Mouse (Mus musculus) CH12F3 (cell line): ENCODE results near the gene Zfp160.
"Not testable (repeated sequence)": the region's sequence is repeated elsewhere in the genome, so short reads cannot be mapped to it uniquely, and the experiment has no call there.

Experiments used
- in situ Hi-C: fragments of 300-500 bp; cut with MboI; formaldehyde crosslinking; loops from 2 replicates; pipeline ENCODE4 v1.14.3; 2020; ENCODE audit warnings: low sequenced_read_pairs

Gene Zfp160

GRCm38 (mm10) chr17:21008382-21009331 lies at the start of gene Zfp160:
Zfp160 (plus strand) TSS chr17:21008903.
- in situ Hi-C loops, result no loop called here

GRCm38 (mm10) chr17:20960386-20960785 lies 48.3 kb upstream of the Zfp160 start:
- in situ Hi-C loops, result no loop called here

- in situ Hi-C loops, result no loop called here
Observed at GRCm38 (mm10) chr17:20965421-20965820, 43.3 kb upstream of the Zfp160 start.

GRCm38 (mm10) chr17:20966681-20967080 lies 42.0 kb upstream of the Zfp160 start:
- in situ Hi-C loops, result no loop called here

- in situ Hi-C loops, result no loop called here
Observed at GRCm38 (mm10) chr17:20993716-20994115, 15.0 kb upstream of the Zfp160 start.

GRCm38 (mm10) chr17:20996364-20996763 lies 12.3 kb upstream of the Zfp160 start, which contains the start of gene Vmn1r233:
Vmn1r233 (minus strand) TSS chr17:20996464.
- in situ Hi-C loops, result no loop called here

GRCm38 (mm10) chr17:21009726-21010125 lies 1.0 kb downstream of the Zfp160 start:
- in situ Hi-C loops, result no loop called here

- in situ Hi-C loops, result no loop called here
Observed at GRCm38 (mm10) chr17:21018410-21019080, 9.8 kb downstream of the Zfp160 start.

- in situ Hi-C loops, result not testable (repeated sequence)
Observed at GRCm38 (mm10) chr17:21048020-21048419, 39.3 kb downstream of the Zfp160 start.

- in situ Hi-C loops, result no loop called here
Observed at GRCm38 (mm10) chr17:21050901-21051300, 42.2 kb downstream of the Zfp160 start.

GRCm38 (mm10) chr17:21051341-21051740 lies 42.6 kb downstream of the Zfp160 start:
- in situ Hi-C loops, result not testable (repeated sequence)

- in situ Hi-C loops, result not testable (repeated sequence)
Observed at GRCm38 (mm10) chr17:21051919-21052318, 43.2 kb downstream of the Zfp160 start.

- in situ Hi-C loops, result no loop called here
Observed at GRCm38 (mm10) chr17:21053267-21053666, 44.6 kb downstream of the Zfp160 start.

- in situ Hi-C loops, result not testable (repeated sequence)
Observed at GRCm38 (mm10) chr17:21055111-21055510, 46.4 kb downstream of the Zfp160 start.

GRCm38 (mm10) chr17:21065501-21065900 lies 56.8 kb downstream of the Zfp160 start:
- in situ Hi-C loops, result no loop called here

- in situ Hi-C loops, result no loop called here
Observed at GRCm38 (mm10) chr17:21067036-21067435, 58.3 kb downstream of the Zfp160 start.

- in situ Hi-C loops, result not testable (repeated sequence)
Observed at GRCm38 (mm10) chr17:21069443-21069842, 60.7 kb downstream of the Zfp160 start.

- in situ Hi-C loops, result not testable (repeated sequence)
Observed at GRCm38 (mm10) chr17:21070971-21071370, 62.3 kb downstream of the Zfp160 start.
